Mouse (Mus musculus) embryonic facial prominence, embryonic 11.5 days (tissue): Measurements from ENCODE around the gene Adora2b. TPM values are rescaled to one million over a fixed set of nuclear protein-coding genes. Genes with fewer than 3 reads are reported as not detected.

Experiments used
- ATAC-seq: fragments of 200-750 bp; cut with Nextera tagmentation; replicated peaks from 2 replicates; pipeline ENCODE4 v1.8.0; 2017; ENCODE audit warnings: low read depth; ENCODE audit not compliant: insufficient number of reproducible peaks, low FRiP score, low TSS enrichment
- DNase-seq: peaks from one replicate; pipeline ENCODE4 v3.0.0-alpha.2; 2015; ENCODE audit warnings: low spot score
- H3K27ac ChIP-seq: fragments of 300-500 bp; sonication (generic); replicated peaks from 2 replicates; pipeline ENCODE4 v1.5.1; 2014; ENCODE audit warnings: mild to moderate bottlenecking, low read depth, low read length, control low read depth
- H3K27me3 ChIP-seq: fragments of 300-500 bp; sonication (generic); 2 replicates; pipeline ENCODE4 v1.6.1; 2014; ENCODE audit warnings: mild to moderate bottlenecking, low read length, moderate library complexity, mixed read lengths; ENCODE audit not compliant: control insufficient read depth, insufficient read depth
- H3K36me3 ChIP-seq: fragments of 300-500 bp; sonication (generic); replicated peaks from 2 replicates; pipeline ENCODE4 v1.6.1; 2014; ENCODE audit warnings: low read depth, mild to moderate bottlenecking, low read length, moderate library complexity, mixed read lengths; ENCODE audit not compliant: control insufficient read depth, insufficient read depth
- H3K4me1 ChIP-seq: fragments of 300-500 bp; sonication (generic); 2 replicates; pipeline ENCODE4 v1.6.1; 2014; ENCODE audit warnings: low read length, mixed read lengths; ENCODE audit not compliant: control insufficient read depth, insufficient read depth
- H3K4me2 ChIP-seq: fragments of 300-500 bp; sonication (generic); 2 replicates; pipeline ENCODE4 v1.6.1; 2014; ENCODE audit warnings: low read depth, mild to moderate bottlenecking, control low read depth, low read length, moderate library complexity
- H3K4me3 ChIP-seq: fragments of 300-500 bp; sonication (generic); 2 replicates; pipeline ENCODE4 v1.5.1; 2014; ENCODE audit warnings: low read depth, low read length, control low read depth
- H3K9ac ChIP-seq: fragments of 300-500 bp; sonication (generic); replicated peaks from 2 replicates; pipeline ENCODE4 v1.6.1; 2014; ENCODE audit warnings: mild to moderate bottlenecking, control low read depth, low read length
- H3K9me3 ChIP-seq: fragments of 300-500 bp; sonication (generic); replicated peaks from 2 replicates; pipeline ENCODE4 v1.6.1; 2016; ENCODE audit warnings: mild to moderate bottlenecking, low read length, inconsistent platforms, mixed read lengths; ENCODE audit not compliant: control insufficient read depth
- WGBS: fragments of 180-500 bp; shearing (Covaris S2); extraction: QIAGEN DNeasy Blood & Tissue Kit; methylation state at CpG from one replicate; pipeline ENCODE4 v1.1.7; 2014; 5-methylcytosine and 5-hydroxymethylcytosine counted together
- polyA plus RNA-seq: library from polyadenylated mRNA; unstranded; fragments of >200 nt; fragmentation: Nextera tagmentation; extraction: Ambion mirVana; gene quantifications from 2 replicates; pipeline ENCODE4 v1.2.1, GENCODE M21; 2014

Gene Adora2b
- 8.1 and 9.8 TPM in 2 replicates for polyA plus RNA-seq

DNA sequence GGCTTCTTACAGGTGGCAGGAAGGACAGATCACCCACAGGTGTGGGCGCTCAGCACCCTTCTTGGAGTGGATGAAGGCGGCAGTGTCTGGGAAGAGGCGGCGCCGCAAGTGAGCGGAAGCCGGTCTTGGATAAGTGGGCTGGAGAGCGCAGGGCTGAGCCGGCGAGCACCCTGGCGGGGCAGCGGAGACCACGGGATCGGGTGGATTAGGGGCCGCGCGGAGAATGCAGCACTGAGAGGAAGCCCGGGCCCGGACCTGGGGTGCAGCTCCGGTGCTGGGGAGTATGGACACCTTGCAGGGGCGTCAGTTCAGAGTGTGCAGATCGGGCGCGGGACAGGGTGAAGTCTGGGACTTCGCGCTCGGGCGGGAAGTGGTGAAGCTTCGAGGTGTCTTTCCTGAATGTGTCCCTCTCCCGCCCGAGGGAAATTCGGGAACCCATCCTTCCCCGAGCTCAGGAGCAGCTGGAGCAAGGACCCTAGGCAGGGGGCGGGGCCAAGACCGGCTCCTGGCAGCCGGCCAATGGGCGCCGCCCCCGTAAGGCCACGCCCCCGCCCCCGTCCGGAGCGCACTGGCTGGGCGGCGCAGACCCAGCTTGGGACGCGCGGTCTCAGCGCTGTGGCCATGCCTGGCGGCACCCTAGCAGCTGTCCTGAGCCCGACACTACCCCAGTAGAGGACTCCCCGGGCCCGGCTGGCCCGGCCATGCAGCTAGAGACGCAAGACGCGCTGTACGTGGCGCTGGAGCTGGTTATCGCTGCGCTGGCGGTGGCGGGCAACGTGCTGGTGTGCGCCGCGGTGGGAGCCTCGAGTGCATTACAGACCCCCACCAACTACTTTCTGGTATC lies at the start of gene Adora2b:
Gene Adora2b (plus strand): TSS at position 584 of the 844 bp plus-strand sequence.
- ATAC-seq (peak; percentile 90), DNase-seq (peak; percentile 94)
- no peaks in the 10 kb centered on the region for H3K36me3 ChIP-seq
- H3K9ac ChIP-seq: peak within 1 kb of the TSS; percentile 54
- H3K9me3 ChIP-seq: no peaks in the 10 kb centered on the region
- H3K4me2 ChIP-seq: peak within 1 kb of the TSS; percentile 99
- H3K27ac ChIP-seq: no peak within 1 kb of the TSS
- WGBS: under 1% methylated on average over 61 of the region's 69 CpGs
- H3K4me1 ChIP-seq: 0 out of 2 replicates have a peak, but pooled peaks cover 3% of the 10 kb centered on the region
- H3K27me3 ChIP-seq: no peaks in the 10 kb centered on the region
- H3K4me3 ChIP-seq: peak within 1 kb of the TSS; percentile 56

DNA sequence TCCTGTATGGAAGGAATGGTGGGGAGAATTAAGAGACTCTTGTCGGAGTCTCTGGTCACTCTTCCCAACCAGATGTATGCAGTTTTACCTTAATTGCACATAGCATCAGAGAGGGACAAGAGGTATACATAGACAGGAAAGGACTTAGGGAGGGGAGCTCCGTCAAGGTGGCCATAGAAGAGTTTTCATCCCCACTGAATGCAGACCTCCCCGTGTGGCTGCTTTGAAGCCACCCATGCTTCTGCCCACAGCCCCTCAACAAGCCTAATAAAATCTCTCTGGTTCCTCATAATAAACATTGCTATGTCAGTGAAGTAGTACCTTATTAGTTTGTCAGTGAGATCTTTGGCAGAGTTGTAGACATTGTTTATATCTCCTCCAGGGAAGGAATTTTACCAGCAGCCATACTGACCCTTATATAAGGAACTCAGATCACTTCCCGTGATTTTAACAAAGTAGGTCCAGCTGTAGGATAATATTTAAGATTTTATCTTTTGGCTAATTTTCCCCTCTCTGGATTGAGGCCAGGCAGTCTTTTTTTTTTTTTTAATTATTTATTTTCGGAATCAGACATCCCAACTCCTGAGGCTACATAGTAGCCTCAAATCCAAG lies 47.8 kb upstream of the Adora2b start:
- Histone ChIP-seq H3K9ac (no peak overlapping the region), H3K36me3 (no peaks in the 10 kb centered on the region), H3K4me3 (no peak overlapping the region), H3K9me3 (no peaks in the 10 kb centered on the region), H3K4me2 (no peak overlapping the region), H3K4me1 (no peaks in the 10 kb centered on the region), H3K27ac (no peak overlapping the region), H3K27me3 (no peaks in the 10 kb centered on the region)
- WGBS: 72% methylated on average over 5 of the region's 5 CpGs
- ATAC-seq: no peak
- DNase-seq: peak; percentile 3

DNA sequence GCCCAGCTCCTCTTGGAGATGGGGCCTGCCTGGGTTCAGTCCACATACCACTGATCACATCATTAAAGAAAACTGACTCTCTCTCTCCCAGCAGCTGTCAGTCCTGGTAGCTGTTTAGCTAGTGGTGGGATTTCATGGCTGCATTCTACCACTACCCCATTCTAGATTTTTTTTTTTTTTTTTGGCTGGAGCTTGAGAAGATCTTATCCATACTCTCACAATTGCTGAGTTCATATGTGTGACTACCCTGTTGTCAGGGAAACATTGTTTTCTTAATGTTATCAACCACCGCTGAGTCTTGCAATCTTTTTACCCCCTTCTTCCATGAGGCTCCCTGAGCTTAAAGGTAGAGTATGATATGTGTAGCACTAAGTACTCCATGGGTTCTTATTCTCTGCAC lies 46.1 kb upstream of the Adora2b start:
- Histone ChIP-seq H3K4me2 (no peak overlapping the region), H3K4me3 (no peak overlapping the region), H3K9ac (no peak overlapping the region), H3K27me3 (no peaks in the 10 kb centered on the region), H3K9me3 (no peaks in the 10 kb centered on the region), H3K36me3 (no peaks in the 10 kb centered on the region), H3K4me1 (no peaks in the 10 kb centered on the region), H3K27ac (no peak overlapping the region)
- no peak for ATAC-seq
- no peak for DNase-seq
- 92% methylated on average over 1 of the region's 1 CpGs for WGBS

DNA sequence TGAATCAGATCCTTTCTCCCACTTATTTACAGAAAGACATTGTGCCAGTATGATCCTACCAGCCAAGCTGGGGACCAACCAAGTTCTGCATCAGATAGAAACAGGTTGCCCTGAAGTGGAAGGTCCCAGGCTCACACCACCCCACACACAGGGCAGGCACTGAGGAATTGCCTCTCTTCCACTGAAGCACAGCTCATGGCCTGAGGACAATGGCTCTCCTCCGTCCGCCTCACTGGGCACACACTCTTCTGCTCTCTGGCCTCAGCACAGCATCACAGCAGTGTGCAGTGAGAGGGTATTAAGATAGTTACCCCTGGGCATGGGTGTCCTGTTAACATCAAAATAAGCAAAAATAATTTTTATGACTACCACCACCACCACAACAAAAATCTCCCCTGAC lies 39.7 kb upstream of the Adora2b start:
- no peaks in the 10 kb centered on the region for H3K9me3 ChIP-seq
- no peaks in the 10 kb centered on the region for H3K36me3 ChIP-seq
- H3K27ac ChIP-seq: no peak overlapping the region
- no peak overlapping the region for H3K4me3 ChIP-seq
- 80% methylated on average over 2 of the region's 2 CpGs for WGBS
- H3K4me2 ChIP-seq: no peak overlapping the region
- H3K4me1 ChIP-seq: no peaks in the 10 kb centered on the region
- H3K27me3 ChIP-seq: no peaks in the 10 kb centered on the region
- DNase-seq (no peak), ATAC-seq (no peak)
- no peak overlapping the region for H3K9ac ChIP-seq

DNA sequence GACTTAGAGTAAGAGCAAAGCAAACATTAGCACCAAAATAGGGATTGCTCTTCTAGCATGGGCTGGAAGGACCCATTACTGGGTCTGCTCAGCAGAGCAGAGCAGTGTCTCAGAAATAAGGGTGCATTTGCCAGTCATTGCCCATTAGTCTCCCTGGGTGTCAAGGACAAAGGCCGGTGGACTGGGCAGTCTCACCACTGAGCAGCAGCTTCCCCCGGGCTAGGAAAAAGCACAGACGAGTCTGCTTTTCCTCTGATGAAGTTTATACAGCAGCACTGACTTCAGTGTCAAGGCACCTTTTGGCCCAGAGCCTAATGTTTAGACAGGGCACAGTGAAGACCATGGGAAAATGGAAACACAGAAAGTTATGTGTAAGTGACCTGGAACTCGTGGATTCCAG lies 38.9 kb upstream of the Adora2b start:
- WGBS: 67% methylated on average over 4 of the region's 4 CpGs
- no peak overlapping the region for H3K4me2 ChIP-seq
- no peaks in the 10 kb centered on the region for H3K36me3 ChIP-seq
- no peak overlapping the region for H3K4me3 ChIP-seq
- H3K27ac ChIP-seq: no peak overlapping the region
- H3K27me3 ChIP-seq: no peaks in the 10 kb centered on the region
- no peak for DNase-seq
- no peak overlapping the region for H3K9ac ChIP-seq
- no peaks in the 10 kb centered on the region for H3K9me3 ChIP-seq
- H3K4me1 ChIP-seq: no peaks in the 10 kb centered on the region
- no peak for ATAC-seq

DNA sequence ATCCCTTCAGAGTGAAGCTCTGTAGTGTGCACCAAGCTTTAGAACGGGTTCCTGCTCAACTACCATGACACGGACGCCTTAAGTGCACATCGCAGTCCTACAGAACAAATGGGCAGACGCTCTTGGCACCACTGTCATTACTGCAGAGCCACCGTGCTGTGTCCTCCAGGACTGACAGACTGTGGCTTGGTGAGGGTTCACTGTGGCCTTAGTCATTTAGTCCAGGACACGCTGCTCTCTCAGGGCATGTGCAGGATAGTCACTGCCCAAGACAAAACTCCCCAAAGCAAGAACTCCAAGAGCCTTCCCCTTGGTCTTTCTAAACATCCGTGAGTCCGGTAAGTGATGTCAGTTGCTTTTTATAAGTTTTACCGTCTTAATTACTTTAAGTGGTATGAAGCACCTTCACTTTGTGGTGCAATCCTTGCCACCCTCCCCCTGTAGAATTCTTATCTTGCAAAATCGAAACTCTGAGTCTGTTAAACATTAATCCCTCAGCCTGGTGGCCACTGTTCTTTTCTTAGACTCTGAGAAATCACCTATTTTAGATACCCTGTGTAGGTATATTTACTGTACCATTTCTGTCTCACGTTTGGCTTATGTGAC lies 35.3 kb upstream of the Adora2b start:
- no peak overlapping the region for H3K4me3 ChIP-seq
- DNase-seq: no peak
- H3K9me3 ChIP-seq: no peaks in the 10 kb centered on the region
- no peaks in the 10 kb centered on the region for H3K4me1 ChIP-seq
- no peak overlapping the region for H3K27ac ChIP-seq
- 88% methylated on average over 12 of the region's 12 CpGs for WGBS
- H3K36me3 ChIP-seq: no peaks in the 10 kb centered on the region
- no peak for ATAC-seq
- no peaks in the 10 kb centered on the region for H3K27me3 ChIP-seq
- no peak overlapping the region for H3K4me2 ChIP-seq
- H3K9ac ChIP-seq: no peak overlapping the region

DNA sequence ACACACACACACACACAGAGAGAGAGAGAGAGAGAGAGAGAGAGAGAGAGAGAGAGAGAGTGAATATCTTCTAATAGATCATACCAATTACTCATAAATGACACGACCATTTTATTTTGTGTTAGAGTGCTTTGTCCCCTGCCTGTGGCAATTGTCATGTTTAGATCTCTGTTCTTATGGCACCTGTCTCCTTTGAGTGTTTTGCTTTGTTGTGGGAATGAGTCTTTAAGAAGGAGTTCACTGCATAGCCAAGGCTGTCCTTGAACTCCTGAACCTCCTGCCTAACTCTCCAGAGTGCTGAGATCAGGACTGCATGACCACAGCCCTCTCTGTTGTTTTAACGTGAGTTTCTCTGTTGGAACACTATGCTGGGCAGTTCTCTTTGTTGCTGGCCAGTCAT lies 33.7 kb upstream of the Adora2b start:
- Histone ChIP-seq H3K27me3 (no peaks in the 10 kb centered on the region), H3K9ac (no peak overlapping the region), H3K4me3 (no peak overlapping the region), H3K27ac (no peak overlapping the region), H3K9me3 (no peaks in the 10 kb centered on the region), H3K4me1 (no peaks in the 10 kb centered on the region), H3K4me2 (no peak overlapping the region), H3K36me3 (no peaks in the 10 kb centered on the region)
- DNase-seq: no peak
- no peak for ATAC-seq
- 71% methylated on average over 2 of the region's 2 CpGs for WGBS

DNA sequence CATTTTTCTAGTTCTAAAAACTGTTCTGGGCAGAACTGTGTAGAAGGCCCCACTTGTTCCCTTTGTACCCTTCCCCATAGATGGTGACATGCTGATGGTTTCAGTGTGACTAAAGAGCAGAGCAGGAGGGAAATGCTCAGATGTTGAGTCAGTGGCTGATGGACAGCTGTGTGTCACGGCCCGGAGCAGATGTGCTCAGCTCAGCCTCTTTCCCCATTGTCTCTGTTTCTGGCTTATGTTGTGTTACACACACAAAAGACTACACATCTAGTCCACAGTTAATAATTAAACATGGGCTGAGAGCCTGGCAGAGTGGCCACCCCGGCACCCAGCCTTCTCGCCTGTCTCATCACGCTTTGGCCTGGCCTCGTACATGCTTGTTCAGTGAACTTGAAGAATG lies 31.0 kb upstream of the Adora2b start:
- Histone ChIP-seq H3K4me1 (no peaks in the 10 kb centered on the region), H3K9ac (no peak overlapping the region), H3K4me2 (no peak overlapping the region), H3K9me3 (no peaks in the 10 kb centered on the region), H3K27me3 (no peaks in the 10 kb centered on the region), H3K27ac (no peak overlapping the region), H3K4me3 (no peak overlapping the region), H3K36me3 (no peaks in the 10 kb centered on the region)
- DNase-seq: no peak
- WGBS: 71% methylated on average over 6 of the region's 6 CpGs
- ATAC-seq: no peak
